Mouse (Mus musculus) ES-E14 (cell line): ENCODE measurements at regions not wholly inside any gene's neighbourhood (a gene's known extent, or its start where the extent isn't known, plus 50 kb on each side); places are given as distances from the start of the nearest gene placed in this dataset.

Experiments
- CHD2 ChIP-seq: IDR thresholded peaks from 2 replicates; pipeline ENCODE4 v1.6.1; 2014; ENCODE audit warnings: mild to moderate bottlenecking, low read depth, low read length, inconsistent platforms
- HCFC1 ChIP-seq: IDR thresholded peaks from 2 replicates; pipeline ENCODE4 v1.6.1; 2012; ENCODE audit warnings: low read length, inconsistent platforms, borderline replicate concordance; ENCODE audit not compliant: insufficient read depth
- MAFK ChIP-seq: IDR thresholded peaks from 2 replicates; pipeline ENCODE4 v1.6.1; 2014; ENCODE audit warnings: mild to moderate bottlenecking, low read depth, low read length, inconsistent platforms; ENCODE audit not compliant: insufficient read depth
- ZNF384 ChIP-seq: IDR thresholded peaks from 2 replicates; pipeline ENCODE4 v1.6.1; 2012; ENCODE audit warnings: low read depth, low read length, inconsistent platforms

- no peak for TF ChIP-seq HCFC1
- TF ChIP-seq CHD2: no peak
- TF ChIP-seq MAFK: no peak
- TF ChIP-seq ZNF384: no peak
These were observed 312.7 kb downstream of the Plekhb2 start for GRCm38 (mm10) chr1:35162506-35162905.
